Mouse (Mus musculus) G1E-ER4 (cell line): ENCODE measurements around the gene Lamb1. TPM values are rescaled to one million over a fixed set of nuclear protein-coding genes. Genes with fewer than 3 reads are reported as not detected.

Experiments used
- GATA1 ChIP-seq: IDR thresholded peaks from one replicate; pipeline ENCODE4 v1.8.0; 2012; ENCODE audit warnings: low read length, inconsistent platforms
- polyA plus RNA-seq: library from polyadenylated mRNA; stranded (reverse); fragments of >175 nt; gene quantifications from 2 replicates; pipeline ENCODE4 v1.2.3, GENCODE M21; 2012

The Lamb1 gene
- polyA plus RNA-seq, 1 experiment = not detected

- no peak for TF ChIP-seq GATA1
These were observed 52.8 kb downstream of the Lamb1 start for GRCm38 (mm10) chr12:31317670-31318408.

GRCm38 (mm10) chr12:31318409-31318963 lies 53.5 kb downstream of the Lamb1 start:
- TF ChIP-seq GATA1 = no peak

GRCm38 (mm10) chr12:31320817-31321216 lies 55.8 kb downstream of the Lamb1 start:
- TF ChIP-seq GATA1 = no peak

- no peak for TF ChIP-seq GATA1
These were observed 56.5 kb downstream of the Lamb1 start for GRCm38 (mm10) chr12:31321532-31321931.

GRCm38 (mm10) chr12:31323136-31323695 lies 58.2 kb downstream of the Lamb1 start:
- TF ChIP-seq GATA1 = no peak

- no peak for TF ChIP-seq GATA1
These were observed 62.1 kb downstream of the Lamb1 start for GRCm38 (mm10) chr12:31327139-31327538.

- TF ChIP-seq GATA1 = no peak
These were observed 68.2 kb downstream of the Lamb1 start for GRCm38 (mm10) chr12:31333261-31333660.

- no peak for TF ChIP-seq GATA1
These were observed 85.3 kb downstream of the Lamb1 start for GRCm38 (mm10) chr12:31350191-31350943.

- no peak for TF ChIP-seq GATA1
These were observed 86.2 kb downstream of the Lamb1 start, which contains the start of gene Dld for GRCm38 (mm10) chr12:31350944-31351928. Dld (minus strand) TSS chr12:31351453.

GRCm38 (mm10) chr12:31366428-31366827 lies 101.4 kb downstream of the Lamb1 start:
- TF ChIP-seq GATA1 = no peak

- TF ChIP-seq GATA1 = no peak
These were observed 102.7 kb downstream of the Lamb1 start for GRCm38 (mm10) chr12:31367721-31368120.

GRCm38 (mm10) chr12:31369118-31369517 lies 104.1 kb downstream of the Lamb1 start:
- TF ChIP-seq GATA1 = no peak

- TF ChIP-seq GATA1 = no peak
These were observed 104.6 kb downstream of the Lamb1 start for GRCm38 (mm10) chr12:31369656-31370055.

GRCm38 (mm10) chr12:31374603-31375282 lies 109.7 kb downstream of the Lamb1 start:
- TF ChIP-seq GATA1 = no peak
